Mouse (Mus musculus) heart, adult 2 months (tissue): Measurements from ENCODE around the gene Pak2. TPM values are rescaled to one million over a fixed set of nuclear protein-coding genes. Genes with fewer than 3 reads are reported as not detected.
"Not testable (repeated sequence)": the region's sequence is repeated elsewhere in the genome, so short reads cannot be mapped to it uniquely, and the experiment has no call there.

ENCODE experiments used
- DNase-seq, 2 experiments: peaks; one replicate each; pipeline ENCODE4 v3.0.0; 2021
- H3K27ac ChIP-seq: fragments of 200-600 bp; 2 replicates; pipeline ENCODE4 v1.8.1; 2022
- H3K27me3 ChIP-seq: fragments of 200-500 bp; 2 replicates; pipeline ENCODE4 v1.6.1; 2012; ENCODE audit warnings: mild to moderate bottlenecking, low read length, inconsistent platforms, mixed read lengths; ENCODE audit not compliant: control insufficient read depth, insufficient read depth
- H3K36me3 ChIP-seq: fragments of 200-500 bp; 2 replicates; pipeline ENCODE4 v1.6.1; 2012; ENCODE audit warnings: low read length, inconsistent platforms; ENCODE audit not compliant: control insufficient read depth, insufficient read depth
- H3K4me1 ChIP-seq: fragments of 200-500 bp; 2 replicates; pipeline ENCODE4 v1.6.1; 2011; ENCODE audit warnings: low read length; ENCODE audit not compliant: control insufficient read depth, insufficient read depth
- H3K4me3 ChIP-seq: fragments of 200-600 bp; 2 replicates; pipeline ENCODE4 v1.8.1; 2022
- H3K79me2 ChIP-seq: fragments of 200-500 bp; replicated peaks from 2 replicates; pipeline ENCODE4 v1.6.1; 2012; ENCODE audit warnings: mild to moderate bottlenecking, inconsistent platforms, low read length, moderate library complexity, mixed read lengths; ENCODE audit not compliant: control insufficient read depth, insufficient read depth
- H3K9ac ChIP-seq: fragments of 200-500 bp; 2 replicates; pipeline ENCODE4 v1.6.1; 2012; ENCODE audit warnings: low read depth, mild to moderate bottlenecking, control low read depth, inconsistent platforms, low read length, mixed read lengths
- CTCF ChIP-seq: fragments of 200-600 bp; IDR thresholded peaks from 2 replicates; pipeline ENCODE4 v1.8.1; 2022; ENCODE audit warnings: antibody characterized with exemption, mild to moderate bottlenecking, moderate library complexity
- EP300 ChIP-seq: fragments of 200-500 bp; IDR thresholded peaks from 2 replicates; pipeline ENCODE4 v1.6.1; 2011; ENCODE audit warnings: low read depth, low read length, control low read depth; ENCODE audit not compliant: insufficient read depth
- POLR2A ChIP-seq: fragments of 200-500 bp; IDR thresholded peaks from 2 replicates; pipeline ENCODE4 v1.6.1; 2011; ENCODE audit warnings: mild to moderate bottlenecking, low read depth, low read length, control low read depth; ENCODE audit not compliant: insufficient read depth
- WGBS: fragments of 180-500 bp; shearing (Covaris S2); methylation state at CpG from one replicate; pipeline ENCODE4 v1.1.7; 2018; 5-methylcytosine and 5-hydroxymethylcytosine counted together
- intact Hi-C: fragments of 180-260 bp; cut with DNase I; formaldehyde crosslinking; loops from one replicate; pipeline ENCODE4 v1.15.1; 2025
- polyA plus RNA-seq: library from polyadenylated mRNA; depleted of rRNA; stranded (reverse); fragments of >200 nt; gene quantifications from 2 replicates; pipeline ENCODE4 v1.2.3, GENCODE M21; 2012
- total RNA-seq, 2 experiments: library from RNA; stranded (reverse); gene quantifications; 2 replicates each; pipeline ENCODE4 v1.2.3; 2021

Gene Pak2
- total and polyA plus RNA-seq, 3 experiments, result 9.6 to 27.3 (median 26.3) TPM

- 1% methylated on average over 39 of the region's 39 CpGs for WGBS
- no peak for DNase-seq
- peak overlapping the region; percentile 75 for H3K4me3 ChIP-seq
- peak overlapping the region; percentile 84 for H3K9ac ChIP-seq
- TF ChIP-seq POLR2A (no peak), EP300 (no peak)
- no peaks in the 10 kb centered on the region for H3K36me3 ChIP-seq
- no peaks in the 10 kb centered on the region for H3K79me2 ChIP-seq
- H3K27ac ChIP-seq, result peak overlapping the region; percentile 93
- intact Hi-C loops, result loop anchor here (2.0 kb wide), 1 partner anchor 20 kb away; the partner anchor contains the start of gene Pak2
- peaks cover 3% of the 10 kb centered on the region for H3K4me1 ChIP-seq
- H3K27me3 ChIP-seq, result no peaks in the 10 kb centered on the region
Measured at GRCm38 (mm10) chr16:32098897-32099637, 19.9 kb upstream of the Pak2 start.

GRCm38 (mm10) chr16:32097757-32098156, 18.6 kb upstream of the Pak2 start:
- H3K4me1 ChIP-seq, H3K27me3 ChIP-seq, H3K4me3 ChIP-seq, H3K79me2 ChIP-seq, H3K9ac ChIP-seq, DNase-seq, H3K27ac ChIP-seq, H3K36me3 ChIP-seq: not testable (repeated sequence)
- 89% methylated on average over 2 of the region's 2 CpGs for WGBS
- intact Hi-C loops, result loop anchor here (2.0 kb wide), 1 partner anchor 19 kb away; the partner anchor contains the start of gene Pak2

GRCm38 (mm10) chr16:32091466-32091865, 12.3 kb upstream of the Pak2 start:
- DNase-seq, result no peak
- Histone ChIP-seq H3K79me2 (no peaks in the 10 kb centered on the region; the same call in 1 of the 2 replicates), H3K27ac (no peak overlapping the region), H3K27me3 (no peaks in the 10 kb centered on the region), H3K36me3 (no peaks in the 10 kb centered on the region), H3K9ac (no peak overlapping the region), H3K4me1 (no peaks in the 10 kb centered on the region), H3K4me3 (no peak overlapping the region)
- intact Hi-C loops, result no loop called here
- TF ChIP-seq EP300 (no peak), CTCF (no peak), POLR2A (no peak)
- WGBS, result 96% methylated on average over 7 of the region's 7 CpGs

GRCm38 (mm10) chr16:32087629-32088443, 8.7 kb upstream of the Pak2 start:
- Histone ChIP-seq H3K36me3 (no peaks in the 10 kb centered on the region), H3K27me3 (no peaks in the 10 kb centered on the region), H3K27ac (peak overlapping the region; percentile 55), H3K9ac (no peak overlapping the region), H3K4me3 (no peak overlapping the region), H3K4me1 (no peaks in the 10 kb centered on the region), H3K79me2 (no peaks in the 10 kb centered on the region)
- intact Hi-C loops, result no loop called here
- DNase-seq, result peak; percentile 37 to 57
- TF ChIP-seq POLR2A, result no peak
- no peak for TF ChIP-seq CTCF
- TF ChIP-seq EP300, result no peak
- WGBS, result 50% methylated on average over 17 of the region's 17 CpGs

- peak overlapping the region; percentile 95 for H3K27ac ChIP-seq
- peaks cover 1% of the 10 kb centered on the region; the same call in 1 of the 2 replicates for H3K79me2 ChIP-seq
- TF ChIP-seq CTCF (no peak), EP300 (no peak), POLR2A (no peak)
- H3K36me3 ChIP-seq, result peaks cover 17% of the 10 kb centered on the region
- no peak for DNase-seq
- H3K4me1 ChIP-seq, result peaks cover 11% of the 10 kb centered on the region
- peak overlapping the region; percentile 81 for H3K4me3 ChIP-seq
- WGBS, result under 1% methylated on average over 29 of the region's 30 CpGs
- peak overlapping the region; percentile 98 for H3K9ac ChIP-seq
- no peaks in the 10 kb centered on the region for H3K27me3 ChIP-seq
- intact Hi-C loops, result loop anchor here (2.0 to 5.0 kb wide), 3 partner anchors 20 to 76 kb away; partner anchors contain the start of genes Cep19, Pigx and Senp5
Measured at GRCm38 (mm10) chr16:32078408-32078990, 643 bp downstream of the Pak2 start.
